Comparison of ENCODE assay signal across 7 mouse cellular contexts in genomic region chr19:46484518-46484917, GRCm38 (mm10). TPM values are rescaled to one million over a fixed set of nuclear protein-coding genes. Genes with fewer than 3 reads are reported as not detected.
DNase-seq lines count a peak whose midpoint lies in the region; ATAC-seq and TF ChIP-seq lines count a peak whose summit lies in the region.

No protein-coding gene starts in this region.

- H3K4me3 ChIP-seq in spleen, adult 2 months (ENCODE audit: extremely low read depth, insufficient read depth, insufficient read length), result no peak overlapping the region
- no peak overlapping the region for H3K4me3 ChIP-seq in heart, adult 2 months
- no peak overlapping the region for H3K4me3 ChIP-seq in kidney, embryonic 16.5 days (ENCODE audit: low read length)
- H3K4me3 ChIP-seq in midbrain, embryonic 14.5 days (replicated peaks; ENCODE audit: low read depth, low read length), result no peak overlapping the region

- peak; percentile 84 for TF ChIP-seq EP300 in heart, adult 2 months (IDR thresholded peaks at IDR 0.05; ENCODE audit: insufficient read depth, low read depth, low read length)

- H3K4me2 ChIP-seq in kidney, embryonic 16.5 days (replicated peaks; ENCODE audit: low read depth, low read length), result no peak overlapping the region
- H3K4me2 ChIP-seq in midbrain, embryonic 14.5 days (ENCODE audit: low read length), result no peak overlapping the region

- peaks cover 7% of the 10 kb centered on the region; the same call in 1 of the 2 replicates for H3K4me1 ChIP-seq in spleen, adult 2 months (ENCODE audit: control insufficient read depth, insufficient read depth, insufficient read length)
- peaks cover 37% of the 10 kb centered on the region for H3K4me1 ChIP-seq in heart, adult 2 months (ENCODE audit: control insufficient read depth, insufficient read depth, low read length)
- peaks cover 49% of the 10 kb centered on the region for H3K4me1 ChIP-seq in kidney, embryonic 16.5 days (ENCODE audit: insufficient read depth, low read length)
- H3K4me1 ChIP-seq in midbrain, embryonic 14.5 days (ENCODE audit: control insufficient read depth, insufficient read depth, low read length), result peaks cover 21% of the 10 kb centered on the region

- no peaks in the 10 kb centered on the region for H3K9me3 ChIP-seq in kidney, embryonic 16.5 days (ENCODE audit: low read length)
- H3K9me3 ChIP-seq in midbrain, embryonic 14.5 days (ENCODE audit: control insufficient read depth, low read length), result no peaks in the 10 kb centered on the region

- peaks cover 9% of the 10 kb centered on the region for H3K36me3 ChIP-seq in spleen, adult 2 months (ENCODE audit: control insufficient read depth, insufficient read depth, low read length)
- peaks cover 2% of the 10 kb centered on the region; the same call in 1 of the 2 replicates for H3K36me3 ChIP-seq in heart, adult 2 months (ENCODE audit: control insufficient read depth, insufficient read depth, low read length)
- peaks cover 12% of the 10 kb centered on the region for H3K36me3 ChIP-seq in kidney, embryonic 16.5 days (ENCODE audit: insufficient read depth, low read length)
- H3K36me3 ChIP-seq in midbrain, embryonic 14.5 days (ENCODE audit: control insufficient read depth, insufficient read depth, low read length), result peaks cover 31% of the 10 kb centered on the region

- no peak for TF ChIP-seq POLR2A in spleen, adult 2 months (IDR thresholded peaks at IDR 0.05; ENCODE audit: low read depth, low read length)
- 0 out of 2 replicates have a peak, but pooled peaks have one; percentile 39 for TF ChIP-seq POLR2A in heart, adult 2 months (IDR thresholded peaks at IDR 0.05; ENCODE audit: insufficient read depth, low read depth, low read length)

- no peaks in the 10 kb centered on the region for H3K79me2 ChIP-seq in heart, adult 2 months (replicated peaks; ENCODE audit: control insufficient read depth, insufficient read depth, low read length)

- no peak; the same call in 1 of the 2 replicates for ATAC-seq in kidney, embryonic 16.5 days (ENCODE audit: low FRiP score, low TSS enrichment)
- no peak for ATAC-seq in midbrain, embryonic 14.5 days (ENCODE audit: low FRiP score, low TSS enrichment)

- DNase-seq in spleen, adult 2 months (ENCODE audit: low read depth in 1 of 2, low spot score in 2 of 2), result no peak
- no peak for DNase-seq in spleen, postnatal 36 days (ENCODE audit: low spot score in 2 of 2)
- DNase-seq in cerebellum, postnatal 14 days, result peak; percentile 48 to 71
- peak; percentile 84 to 89 for DNase-seq in heart, adult 2 months
- DNase-seq in midbrain, embryonic 14.5 days, result no peak
- DNase-seq in thymus, postnatal 10 days (ENCODE audit: low spot score in 2 of 2), result no peak

- WGBS in spleen, adult 2 months, result 80% methylated on average over 5 of the region's 5 CpGs
- 5% methylated on average over 5 of the region's 5 CpGs for WGBS in heart, adult 2 months
- WGBS in kidney, embryonic 16.5 days, result 44% methylated on average over 5 of the region's 5 CpGs
- WGBS in midbrain, embryonic 14.5 days, result 67% methylated on average over 5 of the region's 5 CpGs

- TF ChIP-seq CTCF in spleen, adult 2 months (IDR thresholded peaks at IDR 0.05; ENCODE audit: extremely low read depth, insufficient read depth, insufficient read length, insufficient replicate concordance), result no peak
- TF ChIP-seq CTCF in heart, adult 2 months (IDR thresholded peaks at IDR 0.05), result no peak

- intact Hi-C loops in heart, adult 2 months (cut with DNase I), result loop anchor here (2.0 kb wide), 1 partner anchor 14 kb away; no protein-coding TSS in a partner anchor

- H3K27me3 ChIP-seq in spleen, adult 2 months (ENCODE audit: control insufficient read depth, insufficient read depth, low read length), result no peaks in the 10 kb centered on the region
- no peaks in the 10 kb centered on the region for H3K27me3 ChIP-seq in heart, adult 2 months (ENCODE audit: control insufficient read depth, insufficient read depth, low read length)
- H3K27me3 ChIP-seq in kidney, embryonic 16.5 days (ENCODE audit: insufficient read depth, low read length), result no peaks in the 10 kb centered on the region
- H3K27me3 ChIP-seq in midbrain, embryonic 14.5 days (ENCODE audit: control insufficient read depth, insufficient read depth, low read length), result no peaks in the 10 kb centered on the region

- peak overlapping the region; percentile 64 for H3K9ac ChIP-seq in heart, adult 2 months (ENCODE audit: low read depth, low read length)
- peak overlapping the region; percentile 48; the same call in 1 of the 2 replicates for H3K9ac ChIP-seq in kidney, embryonic 16.5 days (replicated peaks; ENCODE audit: low read length)
- no peak overlapping the region for H3K9ac ChIP-seq in midbrain, embryonic 14.5 days (replicated peaks; ENCODE audit: low read length)

- peak overlapping the region; percentile 62; the same call in 1 of the 2 replicates for H3K27ac ChIP-seq in spleen, adult 2 months (ENCODE audit: insufficient read depth, low read length)
- H3K27ac ChIP-seq in heart, adult 2 months, result peak overlapping the region; percentile 87
- H3K27ac ChIP-seq in kidney, embryonic 16.5 days (ENCODE audit: low read length), result peak overlapping the region; percentile 91
- H3K27ac ChIP-seq in midbrain, embryonic 14.5 days (replicated peaks; ENCODE audit: low read depth, low read length), result 0 out of 2 replicates have a peak overlapping the region, but pooled peaks have one; percentile 16

RNA-seq across cellular contexts. Expression of gene Trim8, which starts 17.0 kb away (rescaled TPM):
- polyA plus RNA-seq in spleen, adult 2 months (2012; rRNA removed), result 47.1 and 58.4 TPM in 2 replicates
- total RNA-seq in heart, adult 2 months (2021), result 10 to 100 TPM; 39.2 to 39.8 TPM
- polyA plus RNA-seq in heart, adult 2 months (2012; rRNA removed), result 17.2 and 24.1 TPM in 2 replicates
- 22.2 and 26.0 TPM in 2 replicates for polyA plus RNA-seq in kidney, embryonic 16.5 days (2015; fragmentation: Nextera tagmentation; extraction: Ambion mirVana)
- 36.5 and 38.5 TPM in 2 replicates for polyA plus RNA-seq in midbrain, embryonic 14.5 days (2014; fragmentation: Nextera tagmentation; extraction: Ambion mirVana)

Comparison
In these comparisons a context has a peak if more than half of its experiments do, and no peak if none do; other contexts are left out.
1. DNase-seq: peak in cerebellum, postnatal 14 days (2 of 2) and heart, adult 2 months (2 of 2); none in spleen, adult 2 months (0 of 2), spleen, postnatal 36 days (0 of 2), midbrain, embryonic 14.5 days (single experiment) and thymus, postnatal 10 days (0 of 2).
2. H3K27ac ChIP-seq: peak in every context shown above with its lines; median percentile 91 in kidney, embryonic 16.5 days; 87 in heart, adult 2 months; 62 in spleen, adult 2 months; 16 in midbrain, embryonic 14.5 days.